Mouse (Mus musculus) gastrocnemius, postnatal 10 days (tissue): Measurements from ENCODE around the gene Ifi202b. TPM values are rescaled to one million over a fixed set of nuclear protein-coding genes. Genes with fewer than 3 reads are reported as not detected.
"Not testable (repeated sequence)": the region's sequence is repeated elsewhere in the genome, so short reads cannot be mapped to it uniquely, and the experiment has no call there.

Experiments
- DNase-seq: peaks from one replicate; pipeline ENCODE4 v3.0.0; 2021; ENCODE audit warnings: mixed read lengths
- long read RNA-seq, 2 experiments: library from polyadenylated mRNA; stranded (forward); transcript quantifications; one replicate each; pipeline ENCODE4 v2.0.0; 2021
- total RNA-seq, 2 experiments: library from RNA; stranded (reverse); gene quantifications; 2 replicates each; pipeline ENCODE4 v1.2.3; 2021

Ifi202b gene
- total RNA-seq: not detected
- long read RNA-seq, experiment 1: 0 reads
- long read RNA-seq, experiment 2: 0 reads

DNA sequence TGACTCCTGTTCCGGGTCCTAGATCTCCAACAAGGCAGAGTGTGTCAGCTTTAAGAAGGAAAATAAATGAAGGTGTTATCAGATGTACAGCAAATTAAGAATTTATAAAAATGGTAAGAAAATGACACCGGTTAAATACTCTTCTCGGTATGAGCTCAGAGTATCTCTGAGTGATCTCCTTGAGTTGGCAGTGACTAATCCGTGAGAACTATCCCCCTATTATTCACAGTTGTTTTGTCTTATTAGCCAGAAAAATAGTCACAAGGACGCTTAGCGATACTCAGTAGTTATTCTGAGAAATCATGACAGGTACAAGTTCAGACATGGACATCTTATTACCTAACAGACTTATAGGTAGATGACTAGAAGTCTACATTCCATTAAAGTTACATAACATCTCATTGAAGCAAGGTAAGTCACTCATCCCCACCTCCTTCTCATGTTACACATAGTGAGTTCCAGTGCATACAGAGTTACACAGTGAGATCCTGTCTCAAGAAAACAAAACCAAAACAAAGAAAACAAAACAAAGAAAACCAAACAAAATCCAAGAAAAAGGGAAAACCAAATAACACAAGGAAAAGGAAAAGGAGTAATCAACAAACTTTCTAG is at the start of gene Ifi202b:
Gene Ifi202b, minus strand, starts transcription at position 51 of the 612 bp plus-strand sequence.
- DNase-seq: not testable (repeated sequence)

GRCm38 (mm10) chr1:174031698-174032097 is 49.2 kb upstream of the Ifi202b start, which contains the start of gene Ifi205:
Ifi205 (minus strand) TSS chr1:174031810.
- no peak for DNase-seq

- not testable (repeated sequence) for DNase-seq
These were observed 24.5 kb upstream of the Ifi202b start for GRCm38 (mm10) chr1:174007050-174007449.

DNA sequence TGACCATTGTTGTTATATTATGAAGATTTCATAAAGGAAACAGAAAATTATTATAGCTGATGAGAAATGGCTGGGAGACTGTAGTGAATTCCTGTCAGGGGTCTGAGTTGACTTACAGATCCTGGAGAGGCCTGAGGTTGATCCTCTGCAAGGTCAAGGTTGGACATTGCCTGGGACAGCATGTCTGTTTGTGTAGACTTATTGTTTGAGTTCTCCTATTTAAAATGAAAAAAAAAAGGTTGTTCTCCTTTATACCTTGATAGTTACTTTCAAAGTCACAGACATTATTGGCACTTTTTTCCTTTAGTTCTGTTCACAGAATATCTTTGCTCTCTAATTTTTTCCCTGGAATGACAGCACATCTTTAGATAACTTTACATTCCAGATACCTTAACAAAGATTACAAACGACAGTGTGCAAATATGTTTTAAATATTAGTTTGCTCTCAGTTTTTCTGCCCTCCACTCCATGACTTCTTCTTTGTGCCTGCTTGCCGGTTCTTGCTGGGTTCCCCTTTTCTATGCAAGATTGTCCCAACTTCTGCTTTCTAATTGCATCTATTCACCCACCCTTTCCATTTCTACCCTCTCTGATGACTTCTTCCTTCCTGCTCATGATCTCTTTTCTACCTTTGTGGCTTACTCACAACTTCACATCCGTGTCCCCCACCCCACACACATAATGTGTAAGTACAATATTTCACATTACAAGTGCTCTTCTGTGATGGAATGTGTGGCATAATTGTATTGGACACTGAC is 22.0 kb upstream of the Ifi202b start:
- not testable (repeated sequence) for DNase-seq

- no peak for DNase-seq
These were observed 12.5 kb upstream of the Ifi202b start for GRCm38 (mm10) chr1:173995003-173995402.

DNA sequence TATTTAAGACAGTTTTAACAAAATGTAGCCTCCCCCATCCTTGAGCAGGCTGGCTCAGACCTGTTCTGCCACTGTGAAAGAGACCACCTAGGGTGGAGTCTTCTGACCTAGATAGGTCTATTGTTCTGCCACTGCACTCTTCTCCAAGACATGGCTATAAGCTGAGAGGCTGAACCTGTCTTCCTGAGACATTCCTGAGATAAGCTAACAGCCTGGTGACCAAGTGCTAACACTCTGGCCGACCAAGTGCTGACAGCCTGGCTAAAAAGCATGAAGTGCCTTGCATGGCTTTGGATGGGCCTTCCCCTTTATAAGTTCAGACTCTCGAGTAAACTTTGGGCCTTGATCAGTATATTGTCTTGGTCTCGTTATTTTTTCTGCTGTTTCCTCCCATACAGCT is 1.5 kb downstream of the Ifi202b start:
- not testable (repeated sequence) for DNase-seq

DNA sequence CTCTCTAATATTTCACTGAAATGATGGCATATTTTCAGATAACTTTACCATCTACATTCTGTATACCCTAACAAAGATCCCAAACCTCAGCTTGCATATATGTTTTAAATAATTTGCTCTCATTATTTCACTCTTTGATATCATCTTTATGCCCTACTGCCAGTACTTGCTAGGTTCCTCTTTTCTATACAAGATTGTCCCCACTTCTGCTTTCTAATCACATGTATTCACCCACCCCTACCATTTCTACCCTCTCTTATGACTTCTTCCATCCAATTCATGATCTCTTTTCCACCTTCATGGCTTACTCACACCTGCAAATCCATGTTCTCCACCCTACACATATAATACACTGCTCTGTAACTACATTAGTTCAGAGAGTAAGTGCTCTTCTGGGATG is 4.9 kb downstream of the Ifi202b start:
- no peak for DNase-seq

DNA sequence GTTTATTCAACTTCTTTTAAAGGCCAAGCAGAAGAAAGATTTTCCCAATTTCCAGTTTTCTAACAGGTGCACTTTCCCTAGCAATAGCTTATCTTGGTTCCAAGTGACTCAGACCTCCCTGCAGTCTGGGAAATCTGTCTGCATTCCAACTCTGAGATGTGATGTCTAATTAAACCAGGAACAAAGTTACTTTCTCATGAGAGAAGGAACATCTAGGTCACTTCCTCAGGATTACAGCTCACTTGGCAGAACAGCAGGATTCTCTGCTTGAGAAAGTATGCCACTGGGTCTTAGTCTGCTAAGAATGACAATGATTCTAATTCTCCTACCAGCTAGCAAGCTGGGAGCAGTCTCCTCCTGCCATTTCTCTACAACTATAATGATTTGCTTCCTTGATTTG is 9.4 kb downstream of the Ifi202b start:
- no peak for DNase-seq

- DNase-seq: not testable (repeated sequence)
These were observed 21.1 kb downstream of the Ifi202b start for GRCm38 (mm10) chr1:173961491-173961890.

- DNase-seq: not testable (repeated sequence)
These were observed 22.5 kb downstream of the Ifi202b start for GRCm38 (mm10) chr1:173959998-173960397.

- not testable (repeated sequence) for DNase-seq
These were observed 26.6 kb downstream of the Ifi202b start for GRCm38 (mm10) chr1:173955839-173956527.

DNA sequence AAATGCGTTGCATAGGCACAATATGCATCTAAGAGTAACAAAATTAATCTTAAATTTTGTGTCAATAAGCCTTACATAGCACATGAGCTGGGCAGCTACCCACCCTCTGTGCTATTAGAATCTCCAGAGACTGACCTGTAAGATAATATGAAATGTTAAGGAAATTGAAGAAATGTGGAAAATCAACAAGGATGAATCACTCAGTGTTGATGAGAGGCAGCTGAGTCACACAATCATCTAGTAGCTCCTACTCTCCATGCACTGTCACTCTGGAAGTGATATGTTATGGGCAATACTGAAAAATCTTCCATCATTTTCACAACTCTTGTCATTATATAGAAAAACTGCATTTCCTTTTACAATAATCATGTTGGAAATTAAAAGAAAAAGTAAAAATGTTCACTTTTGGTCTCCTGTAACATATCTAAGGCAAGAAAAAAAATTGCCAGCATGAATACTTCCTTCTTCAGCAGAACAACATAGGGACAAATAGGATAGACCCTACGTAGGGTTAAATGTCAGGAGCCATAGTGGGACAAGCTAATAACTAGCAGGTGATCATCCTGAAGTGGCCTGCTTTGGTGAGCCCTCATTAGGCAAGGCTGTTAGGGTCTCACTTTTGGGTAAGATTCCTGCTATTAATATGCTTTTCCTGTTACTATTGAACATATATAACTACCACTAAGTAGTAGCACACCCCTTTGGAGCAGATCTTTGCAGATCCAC is 27.3 kb downstream of the Ifi202b start:
- DNase-seq: no peak

DNA sequence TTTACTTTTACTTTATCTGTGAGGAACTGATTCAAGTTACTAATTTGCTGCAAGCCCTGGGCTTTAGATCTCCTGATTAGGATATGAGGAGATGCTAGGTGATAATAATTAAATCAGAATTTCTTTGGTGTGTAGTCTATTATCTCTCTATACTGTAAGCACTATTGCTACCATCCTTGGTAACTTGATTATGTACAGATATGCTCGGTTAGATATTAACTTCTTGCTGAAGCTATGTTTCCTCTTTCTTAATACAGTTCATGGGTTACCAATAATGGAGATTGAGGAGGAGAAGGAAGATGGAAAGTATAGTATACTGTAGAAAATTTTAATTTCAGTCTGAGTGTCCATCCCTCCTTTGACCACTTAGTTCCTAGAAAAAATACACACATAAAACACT is 29.0 kb downstream of the Ifi202b start:
- DNase-seq: no peak

GRCm38 (mm10) chr1:173949044-173949443 is 33.5 kb downstream of the Ifi202b start:
- DNase-seq: not testable (repeated sequence)

DNA sequence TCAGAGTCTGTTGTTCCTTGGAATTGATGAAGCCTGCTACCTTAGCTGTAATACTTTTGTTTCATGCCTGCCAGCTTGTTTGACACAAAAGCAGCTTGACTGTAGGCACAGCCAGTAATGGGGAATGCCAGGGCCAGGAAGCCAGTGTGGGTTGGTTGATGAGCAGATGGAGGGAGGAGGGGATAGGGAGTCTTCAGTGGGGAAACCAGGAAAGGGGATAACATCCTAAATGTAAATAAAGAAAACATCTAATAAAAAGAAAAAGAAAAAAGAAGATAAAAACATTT is 39.8 kb downstream of the Ifi202b start:
- DNase-seq: not testable (repeated sequence)

DNA sequence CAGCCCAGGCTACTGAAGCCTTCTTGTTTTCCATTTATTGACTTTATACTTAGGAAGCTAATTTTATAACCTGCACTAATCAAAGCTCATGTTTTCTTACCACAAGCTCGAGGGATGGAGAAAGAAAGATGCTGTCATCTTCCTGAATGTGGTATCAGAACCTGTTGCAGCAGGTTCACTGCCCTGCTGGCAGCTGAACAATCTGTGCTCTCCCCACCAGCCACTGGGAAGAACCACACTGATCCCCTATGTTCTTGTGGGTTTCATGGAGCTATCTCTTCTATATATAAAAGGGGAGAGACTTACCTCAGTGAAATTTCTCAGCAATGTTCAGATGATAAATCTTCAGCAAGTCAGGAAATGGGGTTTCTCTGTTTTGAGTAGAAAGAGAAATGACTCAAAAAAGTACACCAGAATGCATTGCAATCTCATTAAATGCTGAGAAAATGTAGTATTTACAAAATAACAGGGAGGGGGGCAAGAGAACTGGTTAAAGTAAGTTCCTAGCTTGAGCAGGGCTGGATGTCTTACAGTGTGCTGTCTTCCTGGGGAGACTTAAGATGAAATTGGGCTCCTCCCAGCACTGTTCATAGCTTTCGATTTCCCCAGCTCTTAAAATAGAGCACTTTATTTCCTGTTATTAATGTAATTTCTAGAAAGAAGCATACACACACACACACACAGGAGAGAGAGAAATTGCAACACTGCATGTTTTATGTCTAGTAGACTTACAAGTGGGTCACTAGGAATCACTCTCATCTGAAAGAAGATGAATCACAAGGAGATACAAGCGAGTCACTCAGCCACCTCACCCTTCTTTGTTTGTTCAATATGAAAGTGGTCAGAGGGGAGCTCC is 40.4 kb downstream of the Ifi202b start, which contains the start of the genes Mndal and Ifi203:
Gene Mndal, minus strand, starts transcription at position 568 of the 856 bp plus-strand sequence.
Gene Ifi203, minus strand, starts transcription at position 749 of the 856 bp plus-strand sequence.
- not testable (repeated sequence) for DNase-seq

DNA sequence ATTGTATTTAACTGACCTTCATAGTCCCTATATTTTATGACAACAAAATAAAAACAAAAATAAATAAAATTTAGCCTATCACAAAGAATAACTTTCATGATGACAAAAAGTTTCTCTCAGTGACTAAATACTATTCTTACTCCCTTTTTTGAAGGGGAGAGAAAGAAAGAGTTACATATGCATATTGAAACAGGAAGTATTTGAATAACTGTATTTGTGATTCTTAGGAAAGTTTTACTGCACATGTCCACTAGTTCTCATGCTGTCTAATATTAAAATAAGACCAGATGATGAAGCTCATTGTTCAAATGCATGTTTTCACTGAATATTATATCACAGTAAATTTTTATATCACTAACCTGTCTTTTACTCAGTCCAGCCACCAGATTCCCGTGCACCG is 41.0 kb downstream of the Ifi202b start:
- not testable (repeated sequence) for DNase-seq

- not testable (repeated sequence) for DNase-seq
These were observed 63.3 kb downstream of the Ifi202b start for GRCm38 (mm10) chr1:173919279-173919678.

- DNase-seq: no peak
These were observed 68.0 kb downstream of the Ifi202b start for GRCm38 (mm10) chr1:173914559-173914958.

GRCm38 (mm10) chr1:173913256-173913791 is 69.2 kb downstream of the Ifi202b start:
- DNase-seq: not testable (repeated sequence)
